In genomic region chr12:11149121-11149420, GRCm38 (mm10) we compare ENCODE assay signal across 10 mouse cellular contexts. TPM values are rescaled to one million over a fixed set of nuclear protein-coding genes. Genes with fewer than 3 reads are reported as not detected.
A peak's percentile ranks its signal among the peaks of the same experiment; 100 is the strongest.
DNase-seq lines count a peak whose midpoint lies in the region; ATAC-seq and TF ChIP-seq lines count a peak whose summit lies in the region.
"Had no signal": no experiment of that assay in that cellular context is flagged by ENCODE, and none has a peak within 500 bp of the region (broad histone marks: within the 10 kb centered on the region; RNA-seq: fewer than 3 reads in every experiment).

No protein-coding gene starts in this region.

- peak; percentile 6; the same call in 1 of the 2 replicates for ATAC-seq in frontal cortex, adult (ENCODE audit: low TSS enrichment)
- no peak for ATAC-seq in heart, embryonic 14.5 days (ENCODE audit: insufficient number of reproducible peaks, insufficient read depth, low FRiP score, low read depth)
- ATAC-seq in liver, embryonic 14.5 days (ENCODE audit: insufficient read depth) = no peak

- no peak for TF ChIP-seq CTCF in ES-Bruce4 (IDR thresholded peaks at IDR 0.05; ENCODE audit: low read depth, low read length)
- no peak for TF ChIP-seq CTCF in liver, embryonic 14.5 days (IDR thresholded peaks at IDR 0.05; ENCODE audit: low read depth)

- TF ChIP-seq POLR2A in ES-Bruce4 (IDR thresholded peaks at IDR 0.05; ENCODE audit: insufficient read depth, low read length) = no peak

- DNase-seq in frontal cortex, postnatal 10 days (ENCODE audit: low spot score in 2 of 2) = no peak
- DNase-seq in liver, embryonic 14.5 days (ENCODE audit: low read depth in 3 of 3, low spot score in 3 of 3) = no peak
- DNase-seq in thymus, postnatal 10 days (ENCODE audit: low spot score in 2 of 2) = no peak
- no peak for DNase-seq in adrenal gland, postnatal 36 days
- no peak for DNase-seq in cerebellum, postnatal 36 days
- DNase-seq: thymus, postnatal 25 days had no signal

- H3K4me3 ChIP-seq in ES-Bruce4 (ENCODE audit: low read depth, low read length) = peak overlapping the region; percentile 90
- peak overlapping the region; percentile 54 to 59 for H3K4me3 ChIP-seq in heart, embryonic 14.5 days (ENCODE audit: control insufficient read depth in 1 of 2, insufficient read depth in 1 of 2, low read depth in 1 of 2, low read length in 2 of 2)
- H3K4me3 ChIP-seq in liver, embryonic 14.5 days (ENCODE audit: insufficient read depth in 1 of 2, low read depth in 2 of 2, low read length in 2 of 2) = 0 out of 4 replicates have a peak overlapping the region, but pooled peaks of 1 of the 2 experiments have one; percentile 39

- no peaks in the 10 kb centered on the region for H3K4me1 ChIP-seq in ES-Bruce4 (ENCODE audit: control insufficient read depth, insufficient read depth, low read length)
- H3K4me1 ChIP-seq in heart, embryonic 14.5 days (ENCODE audit: control insufficient read depth in 2 of 2, insufficient read depth in 2 of 2, low read length in 2 of 2) = peaks cover 5 to 6% of the 10 kb centered on the region in 2 experiments; a peak in 2 of 4 replicates
- no peaks in the 10 kb centered on the region for H3K4me1 ChIP-seq in liver, embryonic 14.5 days (replicated peaks; ENCODE audit: control insufficient read depth in 2 of 2, insufficient read depth in 2 of 2, low read length in 1 of 2)

- H3K27me3 ChIP-seq in ES-Bruce4 (ENCODE audit: control insufficient read depth, insufficient read depth, low read length, poor library complexity, severe bottlenecking) = peaks cover 5% of the 10 kb centered on the region; the same call in 1 of the 2 replicates
- peaks cover 45% of the 10 kb centered on the region for H3K27me3 ChIP-seq in heart, embryonic 14.5 days (ENCODE audit: control insufficient read depth, insufficient read depth, low read length)
- peaks cover 42% of the 10 kb centered on the region for H3K27me3 ChIP-seq in liver, embryonic 14.5 days (ENCODE audit: control insufficient read depth, insufficient read depth, low read length)

- H3K9ac ChIP-seq in ES-Bruce4 (ENCODE audit: low read depth, poor library complexity, severe bottlenecking) = peak overlapping the region; percentile 63
- peak overlapping the region; percentile 65; the same call in 1 of the 2 replicates for H3K9ac ChIP-seq in heart, embryonic 14.5 days (ENCODE audit: low read length)
- no peak overlapping the region for H3K9ac ChIP-seq in liver, embryonic 14.5 days (replicated peaks)

- H3K36me3 ChIP-seq in ES-Bruce4 (ENCODE audit: control insufficient read depth, insufficient read depth, low read length, poor library complexity, severe bottlenecking) = no peaks in the 10 kb centered on the region
- H3K36me3 ChIP-seq in heart, embryonic 14.5 days (ENCODE audit: control insufficient read depth, insufficient read depth, low read length) = no peaks in the 10 kb centered on the region
- H3K36me3 ChIP-seq in liver, embryonic 14.5 days (replicated peaks; ENCODE audit: control insufficient read depth, insufficient read depth, low read depth) = no peaks in the 10 kb centered on the region

- H3K4me2 ChIP-seq in heart, embryonic 14.5 days (ENCODE audit: low read length) = peak overlapping the region; percentile 98
- H3K4me2 ChIP-seq in liver, embryonic 14.5 days (ENCODE audit: low read depth) = peak overlapping the region; percentile 55

- H3K9me3 ChIP-seq in ES-Bruce4 (replicated peaks; ENCODE audit: control insufficient read depth, insufficient read depth, low read length, poor library complexity, severe bottlenecking) = no peaks in the 10 kb centered on the region
- H3K9me3 ChIP-seq in heart, embryonic 14.5 days (ENCODE audit: control insufficient read depth, low read length) = no peaks in the 10 kb centered on the region
- no peaks in the 10 kb centered on the region for H3K9me3 ChIP-seq in liver, embryonic 14.5 days (ENCODE audit: control insufficient read depth, low read length)

- WGBS in heart, embryonic 14.5 days = 2% methylated on average over 14 of the region's 14 CpGs
- WGBS in liver, embryonic 14.5 days (ENCODE audit: insufficient replicate concordance) = 3% methylated on average over 14 of the region's 14 CpGs

- H3K27ac ChIP-seq in ES-Bruce4 (ENCODE audit: insufficient read depth, low read length) = no peak overlapping the region
- no peak overlapping the region for H3K27ac ChIP-seq in heart, embryonic 14.5 days (replicated peaks in 1 of 2; ENCODE audit: control insufficient read depth in 1 of 2, insufficient read depth in 1 of 2, low read depth in 2 of 2, low read length in 2 of 2)
- H3K27ac ChIP-seq in liver, embryonic 14.5 days = no peak overlapping the region

- no peak for TF ChIP-seq EP300 in ES-Bruce4 (IDR thresholded peaks at IDR 0.05; ENCODE audit: insufficient read depth, low read depth, low read length)
- no peak for TF ChIP-seq EP300 in liver, embryonic 14.5 days (IDR thresholded peaks at IDR 0.05; ENCODE audit: low read depth)

RNA-seq across cellular contexts. Expression of gene Kcns3, which starts 1.8 kb away (rescaled TPM):
- polyA plus RNA-seq in ES-Bruce4 (2011; ENCODE audit: insufficient read depth, insufficient read length, low read depth, missing spikeins) = 1.4 and 1.6 TPM in 2 replicates
- 0.23 and 0.30 TPM in 2 replicates for polyA plus RNA-seq in heart, embryonic 14.5 days (2014; fragmentation: Nextera tagmentation; extraction: Ambion mirVana)
- 0.02 and 0.03 TPM in 2 replicates for polyA plus RNA-seq in liver, embryonic 14.5 days (2012; rRNA removed)
- polyA plus RNA-seq in liver, embryonic 14.5 days (2014; fragmentation: Nextera tagmentation; extraction: Ambion mirVana) = 0.11 TPM in 1 of 2 replicates, not detected in the other
- 1 to 10 TPM; 4.1 to 5.1 TPM for total RNA-seq in adrenal gland, postnatal 36 days (2021)

RNA-seq across cellular contexts. Expression of gene Msgn1, which starts 59.7 kb away (rescaled TPM):
- not detected in 2 replicates for polyA plus RNA-seq in ES-Bruce4 (2011; ENCODE audit: insufficient read depth, insufficient read length, low read depth, missing spikeins)
- polyA plus RNA-seq in heart, embryonic 14.5 days (2014; fragmentation: Nextera tagmentation; extraction: Ambion mirVana) = 0.35 and 0.47 TPM in 2 replicates
- polyA plus RNA-seq in liver, embryonic 14.5 days (2012; rRNA removed) = not detected in 2 replicates
- polyA plus RNA-seq in liver, embryonic 14.5 days (2014; fragmentation: Nextera tagmentation; extraction: Ambion mirVana) = not detected in 2 replicates
- total RNA-seq in adrenal gland, postnatal 36 days (2021) = not detected
- polyA plus RNA-seq: large intestine, adult 2 months had no signal
